Mouse (Mus musculus) erythroblast, adult 5-6 weeks (primary cell): Measurements from ENCODE around the gene Colec11. TPM values are rescaled to one million over a fixed set of nuclear protein-coding genes. Genes with fewer than 3 reads are reported as not detected.

Experiments
- ATAC-seq: replicated peaks from 2 replicates; pipeline ENCODE4 v1.8.0; 2016; ENCODE audit warnings: moderate number of reproducible peaks, mild to moderate bottlenecking, moderate TSS enrichment, inconsistent platforms; ENCODE audit not compliant: poor library complexity, low FRiP score, severe bottlenecking
- total RNA-seq, 2 experiments: library from RNA; stranded (forward) in 1 of 2; stranded (reverse) in 1 of 2; fragments of 150-400 nt in 1 of 2; fragments of 200-764, 138-1000 nt in 1 of 2; gene quantifications; 2 replicates each; pipeline versions ENCODE4 v1.2.3 to v1.2.4; 2015 to 2017; ENCODE audit warnings: low replicate concordance in 2 of 2

Colec11 gene
- 1.0 TPM in 1 of 2 replicates, not detected in the other for total RNA-seq (2015; ENCODE audit: low replicate concordance)
- total RNA-seq (2017; ENCODE audit: low replicate concordance) = not detected in 2 replicates

DNA sequence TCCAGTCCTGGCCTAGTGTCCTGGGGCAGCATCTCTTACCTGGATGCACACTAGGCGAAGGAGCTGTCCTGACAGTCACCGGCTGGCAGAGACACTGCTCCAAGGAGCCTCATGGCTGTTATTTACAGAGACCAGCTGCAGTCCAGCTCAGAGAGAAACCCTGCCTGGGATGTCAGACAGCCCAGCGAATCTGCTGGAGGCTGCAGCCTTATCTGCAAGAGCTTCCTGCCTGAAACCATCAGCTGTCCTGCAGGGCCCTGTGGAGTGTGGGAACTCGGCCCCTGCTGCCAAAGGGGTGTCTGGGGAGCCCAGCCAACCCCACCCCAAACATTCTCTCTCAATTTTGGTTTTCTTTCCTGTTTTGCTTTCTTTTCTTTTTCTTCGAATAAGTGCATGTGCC lies at the start of gene Colec11:
Gene Colec11, minus strand, starts transcription at position 183 of the 400 bp plus-strand sequence.
- no peak for ATAC-seq

DNA sequence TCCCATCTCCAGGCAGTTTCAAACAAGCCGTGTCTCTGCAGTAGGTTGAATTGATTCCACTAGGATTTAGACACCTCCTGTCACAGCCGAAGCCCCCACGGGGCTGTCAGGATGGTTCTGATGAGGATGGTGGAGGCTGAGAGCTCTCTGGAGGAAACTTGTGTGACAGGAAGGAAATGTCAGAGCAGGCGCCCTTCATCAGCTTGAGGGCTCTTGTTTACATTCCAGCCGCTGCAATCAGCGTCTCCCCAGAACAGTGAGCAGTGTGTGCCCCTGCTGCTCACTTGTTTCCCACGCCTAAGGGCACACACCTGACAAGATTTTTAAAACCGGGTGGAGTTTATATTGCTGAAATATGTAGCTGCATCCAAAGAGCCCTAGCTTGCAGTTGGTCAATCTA lies 44.1 kb upstream of the Colec11 start:
- ATAC-seq = no peak

DNA sequence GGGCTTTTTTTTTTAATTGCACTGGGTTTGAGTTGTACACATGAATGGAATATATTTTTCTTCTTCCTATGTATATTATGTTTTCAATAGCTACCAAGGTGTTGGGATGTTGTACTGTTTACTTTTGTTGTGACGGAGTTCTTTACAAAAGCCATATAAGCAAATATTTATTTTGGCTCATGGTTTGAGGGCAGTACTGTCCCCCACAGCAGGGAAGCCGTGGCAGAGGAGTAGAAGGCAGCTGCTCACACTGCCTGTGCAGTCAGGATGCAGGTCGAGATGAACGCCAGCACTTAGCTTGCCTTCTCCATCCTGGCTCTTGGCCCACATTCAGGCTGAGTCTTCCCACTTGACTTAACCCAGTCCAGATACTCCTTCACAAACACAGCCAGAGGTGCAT lies 43.6 kb upstream of the Colec11 start:
- ATAC-seq = no peak

DNA sequence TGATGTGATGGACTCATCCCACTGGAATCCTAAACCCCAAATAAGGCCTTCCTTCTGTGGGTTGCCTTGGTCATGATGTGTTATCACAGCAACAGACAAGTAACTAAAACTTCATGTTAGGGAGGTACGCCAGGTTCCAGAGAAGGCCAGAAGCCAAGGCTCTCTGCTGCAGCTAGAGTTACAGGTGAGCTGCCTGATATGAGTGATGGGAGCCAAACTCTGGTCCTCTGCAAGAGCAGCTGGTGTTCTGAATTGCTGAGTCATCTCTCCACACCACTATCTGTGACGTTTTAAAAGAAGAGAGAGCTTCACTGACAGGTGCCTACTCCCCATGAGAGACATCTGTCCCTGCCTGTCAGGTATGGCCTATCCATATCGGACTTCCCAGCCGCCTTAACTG lies 39.5 kb upstream of the Colec11 start:
- 0 out of 2 replicates have a peak, but pooled peaks have one; percentile 38 for ATAC-seq

DNA sequence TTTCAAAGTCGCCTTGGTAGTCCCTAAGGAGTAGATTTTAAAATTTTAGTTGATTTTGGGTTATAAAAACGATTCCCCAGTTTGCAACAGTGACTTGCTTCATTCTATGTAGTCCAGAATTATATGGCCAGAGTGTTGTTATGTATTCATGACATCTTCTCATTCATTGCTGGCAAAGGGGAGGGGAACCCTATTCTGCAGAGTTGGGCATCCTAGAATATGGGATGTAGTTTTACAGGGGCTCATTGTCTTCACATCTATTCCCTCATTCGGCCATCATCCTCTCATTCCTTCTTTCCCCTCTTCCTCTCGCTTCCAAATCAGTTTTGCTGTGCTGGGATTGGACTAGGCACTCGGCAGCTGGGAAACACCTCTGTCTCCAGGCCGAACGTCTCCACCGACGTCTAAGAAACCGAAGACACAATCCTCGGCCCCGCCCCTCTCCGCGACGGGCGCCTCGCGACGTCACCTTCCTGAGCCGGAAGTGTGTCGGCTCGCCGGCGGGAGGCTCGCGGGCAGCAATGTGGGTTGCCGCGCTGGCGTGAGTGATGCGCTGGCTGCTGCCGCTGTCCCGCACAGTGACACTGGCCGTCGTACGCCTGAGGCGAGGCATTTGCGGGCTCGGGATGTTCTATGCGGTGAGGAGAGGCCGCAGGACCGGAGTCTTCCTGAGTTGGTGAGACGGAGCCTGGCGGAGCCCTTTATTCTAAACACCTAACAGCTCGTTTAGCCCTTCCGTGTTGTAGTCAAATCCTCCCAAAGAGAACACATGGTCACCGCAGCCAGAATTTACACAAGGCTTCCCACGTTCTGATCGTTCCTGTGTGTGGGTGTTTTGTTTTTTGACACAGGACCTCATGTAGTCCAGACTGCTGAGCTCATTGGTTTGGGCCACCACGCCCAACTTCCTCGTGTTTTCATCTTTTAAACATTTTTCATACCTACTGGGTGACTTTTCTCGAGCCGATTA lies 26.2 kb upstream of the Colec11 start, which contains the start of gene Rnaseh1:
Gene Rnaseh1, plus strand, starts transcription at position 462 of the 970 bp plus-strand sequence.
- ATAC-seq = peak; percentile 99

DNA sequence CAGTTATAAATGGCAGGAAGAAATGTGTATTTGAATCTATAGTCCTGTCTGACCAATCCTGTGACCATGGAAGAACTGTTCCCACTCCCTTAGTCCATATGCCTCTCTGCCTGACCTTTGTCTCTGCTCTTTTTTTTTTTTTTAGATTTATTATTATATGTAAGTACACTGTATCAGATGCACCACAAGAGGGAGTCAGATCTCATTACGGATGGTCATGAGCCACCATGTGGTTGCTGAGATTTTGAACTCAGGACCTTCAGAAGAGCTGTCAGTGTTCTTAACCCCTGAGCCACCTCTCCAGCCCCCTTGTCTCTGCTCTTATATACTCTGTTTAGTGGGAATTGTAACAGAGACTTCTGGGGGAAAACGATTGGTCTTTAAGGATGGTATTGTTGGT lies 15.6 kb upstream of the Colec11 start:
- no peak for ATAC-seq

DNA sequence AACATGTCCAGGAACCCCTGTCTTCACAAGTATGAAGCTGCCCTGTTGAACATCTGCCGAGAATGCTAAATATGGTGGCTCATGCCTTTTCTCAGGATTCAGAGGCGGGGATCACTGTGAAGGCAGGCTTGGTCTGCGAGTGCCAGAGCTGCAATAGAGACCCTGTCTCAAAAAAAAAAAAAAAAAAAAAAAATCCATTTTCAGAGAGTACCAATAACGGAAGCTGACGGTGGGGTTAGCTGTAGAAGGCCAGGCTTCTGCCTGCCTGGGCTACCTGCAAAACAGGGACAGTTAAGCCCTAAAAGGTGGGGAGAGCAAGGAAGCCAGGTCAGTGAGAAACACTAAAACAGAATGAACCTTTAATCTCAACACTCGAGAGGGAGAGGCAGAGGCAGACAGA lies 13.4 kb upstream of the Colec11 start:
- ATAC-seq = no peak

DNA sequence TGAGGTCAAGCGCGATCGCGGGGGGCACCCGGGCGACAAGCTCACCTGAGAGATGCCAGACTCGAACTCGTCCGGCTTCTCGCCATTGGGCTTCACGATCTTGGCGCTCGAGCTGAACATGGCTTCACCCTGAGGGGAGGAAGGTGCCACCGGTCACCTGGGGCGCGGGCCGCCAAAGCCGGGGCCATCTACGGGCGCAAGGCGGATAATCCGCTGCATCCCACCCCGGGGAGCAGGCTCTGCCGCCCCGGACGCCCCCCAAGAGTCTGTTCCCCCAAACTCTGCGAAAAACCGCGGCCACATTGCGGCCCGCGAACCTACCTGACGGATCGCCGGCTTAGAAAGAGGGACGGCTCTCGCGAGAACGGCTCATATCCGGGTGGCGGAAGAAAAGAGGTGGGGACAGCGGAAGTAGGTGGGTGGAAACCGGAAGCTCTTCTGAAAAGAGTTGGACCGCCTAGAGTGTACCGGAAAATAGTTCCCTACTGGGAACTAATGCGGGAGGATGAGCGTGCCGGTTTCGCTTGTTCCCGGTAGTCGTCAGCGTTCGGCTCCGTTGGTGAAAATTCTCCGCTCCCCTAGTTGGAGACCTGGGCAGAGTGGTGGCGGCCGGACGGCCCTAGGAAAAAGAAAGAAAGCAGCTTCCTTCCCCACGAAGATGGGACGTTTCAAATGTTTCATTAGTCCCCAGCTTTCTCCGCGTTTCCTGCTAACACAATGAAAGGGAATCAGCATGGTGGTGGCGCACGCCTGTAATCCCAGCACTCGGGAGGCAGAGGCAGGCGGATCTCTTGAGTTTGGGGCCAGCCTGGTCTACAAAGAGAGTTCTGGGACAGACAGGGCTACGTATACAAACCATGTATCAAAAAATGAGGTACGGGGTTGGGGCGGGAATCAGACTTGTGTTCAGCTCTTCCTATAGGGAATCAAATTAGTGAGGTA lies 12.6 kb upstream of the Colec11 start, which contains the start of gene Rps7:
Gene Rps7, minus strand, starts transcription at position 419 of the 942 bp plus-strand sequence.
- peak; percentile 98 for ATAC-seq

DNA sequence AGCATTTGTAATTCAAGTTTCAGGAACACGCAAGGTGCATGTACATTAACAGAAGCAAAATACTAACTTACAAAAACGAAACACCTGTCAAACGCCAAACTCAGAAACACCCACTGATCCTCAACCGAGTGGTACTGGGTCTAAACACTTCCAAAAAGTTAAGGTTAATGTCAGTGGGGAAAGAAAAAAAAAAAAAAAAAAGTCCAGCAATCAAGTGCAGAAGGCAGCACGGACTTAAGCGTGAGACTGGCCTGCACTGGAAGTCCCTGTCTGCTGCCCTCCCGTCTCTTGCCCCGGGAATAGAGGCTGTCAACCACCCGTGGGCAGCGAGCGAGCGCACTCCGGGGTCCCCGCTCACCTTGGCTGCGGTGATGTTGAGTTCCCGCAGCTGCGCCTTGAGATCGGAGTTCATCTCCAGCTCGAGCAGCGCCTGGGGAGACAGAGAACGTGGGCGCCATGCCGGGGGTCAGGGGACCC lies 11.9 kb upstream of the Colec11 start:
- peak; percentile 22 for ATAC-seq

DNA sequence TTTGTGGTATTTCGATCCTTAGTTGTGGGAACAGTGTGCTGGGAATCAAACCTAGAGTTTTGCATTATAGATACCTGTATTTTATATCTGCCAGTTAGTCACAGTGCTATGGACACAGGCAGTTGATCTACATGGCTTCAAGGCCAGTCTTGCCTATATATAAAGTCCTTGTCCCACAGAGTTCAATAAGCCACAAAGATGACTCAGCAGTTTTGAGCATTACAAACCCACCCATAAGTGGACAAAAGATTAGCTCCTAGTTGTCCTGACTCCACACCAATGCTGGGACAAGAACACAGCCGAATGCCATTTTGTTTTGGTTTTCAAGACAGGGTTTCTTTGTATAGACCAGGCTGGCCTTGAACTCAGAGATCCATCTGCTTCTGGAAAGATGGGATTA lies 5.3 kb upstream of the Colec11 start:
- no peak for ATAC-seq

DNA sequence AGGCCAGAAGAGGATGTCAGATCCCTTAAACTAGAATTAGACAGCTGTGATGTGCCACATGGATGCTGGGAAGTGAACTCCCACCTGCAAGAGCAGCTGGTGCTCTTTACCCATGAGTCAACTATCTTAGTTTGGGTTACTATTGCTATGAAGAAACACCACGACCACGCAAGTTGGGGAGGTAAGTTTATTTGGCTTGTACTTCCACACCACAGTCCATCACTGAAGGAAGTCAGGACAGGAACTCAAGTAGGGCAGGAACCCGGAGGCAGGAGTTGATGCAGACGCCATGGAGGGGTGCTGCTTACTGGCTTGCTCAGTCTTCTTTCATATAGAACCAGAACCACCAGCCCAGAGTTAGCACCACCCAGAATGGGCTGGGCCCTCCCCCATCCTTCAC lies 3.9 kb upstream of the Colec11 start:
- ATAC-seq = no peak

DNA sequence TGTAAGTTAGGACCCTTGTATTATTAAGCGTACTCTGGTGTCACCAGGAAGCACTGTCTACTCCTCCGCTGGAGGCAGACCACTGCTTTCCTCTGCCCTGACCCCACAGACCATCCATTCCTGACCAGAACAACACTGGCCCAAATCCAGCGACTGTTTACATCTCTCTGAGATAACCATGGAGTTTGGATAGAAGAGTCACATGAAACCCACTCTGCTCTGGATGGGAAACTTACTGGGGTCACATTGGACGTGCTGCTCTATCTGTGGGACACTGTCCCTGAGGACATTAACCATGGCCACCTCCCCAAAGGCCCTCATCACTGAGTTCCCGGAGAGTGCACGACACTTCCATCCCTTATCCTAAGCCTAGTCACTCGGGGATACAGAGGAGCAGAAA lies 2.2 kb upstream of the Colec11 start:
- ATAC-seq = no peak

DNA sequence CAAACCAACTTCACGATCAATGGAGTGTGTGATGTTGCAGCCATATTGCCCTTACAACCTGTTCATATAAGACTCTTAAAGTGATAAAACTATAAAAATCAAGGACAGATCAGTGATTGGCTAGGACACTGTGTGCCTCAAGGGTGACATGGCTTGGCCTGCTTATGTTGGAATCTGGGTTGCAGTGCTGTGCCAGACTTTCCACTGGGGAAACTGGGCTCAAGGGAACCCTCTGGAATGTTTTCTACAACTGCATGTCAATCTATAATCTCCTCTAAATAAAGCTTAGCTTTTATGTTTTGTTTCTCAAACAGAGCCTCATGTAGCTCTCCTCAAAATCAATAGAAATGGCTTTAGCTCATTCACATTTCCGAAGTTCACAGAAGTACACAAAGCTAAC lies 1.1 kb upstream of the Colec11 start:
- no peak for ATAC-seq

DNA sequence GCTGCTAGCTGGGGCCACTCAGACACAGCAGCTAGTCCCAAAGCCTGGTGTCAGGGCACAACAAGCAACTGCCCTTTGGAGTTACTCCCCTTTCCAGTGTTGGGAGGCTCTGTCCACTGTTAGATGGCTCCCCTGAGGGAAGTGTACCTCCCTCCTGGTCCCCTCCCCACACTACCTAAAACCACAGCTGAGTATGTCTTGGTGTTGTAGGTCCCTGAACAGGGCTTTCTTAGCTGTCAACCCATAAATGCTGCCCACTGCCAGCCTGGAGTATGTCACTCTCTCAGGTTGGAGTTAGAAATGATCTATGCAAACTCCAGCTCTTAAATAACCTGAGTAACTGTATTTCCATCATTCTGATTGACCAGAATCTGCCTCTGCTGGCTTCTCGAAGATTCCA lies 536 bp downstream of the Colec11 start:
- no peak for ATAC-seq

DNA sequence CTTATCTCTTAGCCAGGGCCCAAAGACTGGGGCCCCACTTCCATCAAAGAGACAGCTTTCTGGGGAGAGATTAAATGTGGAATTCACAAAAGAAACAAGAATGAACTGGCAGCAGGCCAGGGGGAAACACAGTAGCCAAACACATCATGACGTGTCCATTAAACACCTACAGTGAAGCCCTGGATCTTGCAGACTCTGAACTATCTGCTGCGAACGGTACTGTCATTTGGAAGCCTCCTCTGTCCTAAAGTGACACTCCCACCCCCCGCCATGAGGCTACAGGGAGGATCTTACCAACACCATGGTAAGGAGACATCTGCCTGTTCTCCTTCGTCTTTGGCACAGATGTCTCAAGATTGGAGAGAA lies 1.0 kb downstream of the Colec11 start:
- no peak for ATAC-seq

DNA sequence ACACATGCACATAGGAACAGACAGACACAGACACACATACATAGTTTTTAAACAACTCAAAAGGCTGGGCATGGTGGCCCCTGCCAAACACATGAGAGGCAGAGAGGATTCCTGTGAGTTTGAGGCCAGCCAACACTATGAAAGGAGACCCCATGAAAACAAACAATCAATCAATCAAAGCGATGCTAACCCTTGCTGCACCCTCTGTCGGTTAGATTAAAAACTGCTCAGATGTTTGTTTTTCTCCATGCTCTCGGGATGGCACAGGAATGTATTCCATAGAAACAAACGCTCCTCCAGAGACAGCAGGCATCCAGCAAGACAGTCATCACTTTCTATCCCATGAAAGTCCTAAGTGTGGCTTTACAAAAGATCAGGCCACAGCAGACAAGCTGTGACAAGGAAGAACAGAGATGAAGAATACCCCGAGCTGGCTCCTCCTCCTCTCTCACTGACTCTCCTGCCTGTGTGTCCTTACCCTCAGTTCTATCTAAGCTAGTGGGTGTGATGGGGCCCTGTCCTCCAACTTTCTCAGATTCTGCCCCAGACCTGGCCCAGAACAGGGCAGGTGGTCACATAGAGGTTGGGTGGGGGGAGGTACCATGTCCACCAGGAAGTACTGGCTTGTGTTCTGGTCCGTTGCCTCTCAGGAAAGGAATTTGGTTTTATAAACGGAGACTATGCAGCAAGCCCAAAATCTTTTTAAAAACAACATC lies 1.6 kb downstream of the Colec11 start:
- no peak for ATAC-seq

DNA sequence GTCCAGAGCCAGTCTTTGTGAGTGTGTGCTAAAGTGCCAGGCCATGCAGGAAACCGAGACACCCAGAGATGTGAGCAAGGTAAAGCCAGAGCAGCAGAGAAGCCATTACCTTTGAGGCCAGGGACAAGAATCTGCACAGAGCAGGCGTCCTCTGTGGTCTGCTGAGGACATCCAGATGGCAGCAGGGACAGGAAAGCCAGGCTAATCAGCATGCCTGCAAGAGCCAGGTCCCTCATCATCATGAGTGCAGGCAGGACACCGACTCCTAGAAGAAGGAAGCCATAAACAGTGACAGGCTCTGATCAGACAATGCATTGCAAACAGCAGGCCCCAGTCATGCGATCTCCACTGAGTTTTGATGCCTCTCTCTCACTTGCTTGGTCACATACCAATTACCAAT lies 5.9 kb downstream of the Colec11 start:
- no peak for ATAC-seq

DNA sequence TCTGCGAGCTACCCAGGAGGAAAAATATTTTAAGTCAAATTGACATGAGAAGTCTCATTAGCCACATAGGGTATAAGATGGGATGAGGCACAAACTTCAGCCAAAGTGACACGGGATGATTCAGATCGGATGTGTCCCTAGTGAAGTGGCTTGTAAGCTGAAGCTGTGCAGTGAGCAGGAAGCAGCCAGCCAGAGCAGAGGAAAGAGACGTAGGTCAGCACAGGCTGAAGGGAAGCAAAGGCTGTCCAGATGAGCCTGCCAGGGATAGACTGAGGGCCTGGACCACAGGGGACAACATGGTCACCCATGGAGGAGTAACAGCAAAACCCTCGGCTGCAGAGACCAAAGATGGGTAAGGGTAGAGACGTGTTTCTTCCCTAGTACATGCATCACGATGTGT lies 8.8 kb downstream of the Colec11 start:
- ATAC-seq = no peak

DNA sequence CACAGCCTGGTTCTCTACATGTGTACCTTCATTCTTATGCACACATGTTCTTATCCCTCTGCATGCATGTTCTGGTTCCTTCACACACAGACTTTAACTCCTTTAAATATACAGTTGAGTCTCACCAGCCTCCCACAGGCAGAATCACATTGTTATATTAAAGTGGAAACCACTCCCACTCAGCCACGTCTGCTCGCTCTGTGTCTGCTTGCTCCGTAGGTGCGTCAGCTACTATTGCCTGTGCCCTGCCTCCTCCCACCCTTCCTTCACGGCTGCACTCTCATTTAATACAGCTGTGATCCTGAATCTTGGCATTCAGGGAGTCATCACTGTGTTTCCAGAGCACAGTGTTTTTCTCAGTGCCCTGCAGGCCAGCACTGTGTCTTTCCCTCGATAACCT lies 10.8 kb downstream of the Colec11 start:
- no peak for ATAC-seq
